Mouse (Mus musculus) erythroblast, embryonic 14.5 days (primary cell): ENCODE results near the gene Slc1a7.

Source experiments
- GATA1 ChIP-seq: IDR thresholded peaks from 2 replicates; pipeline ENCODE4 v1.6.1; 2012; ENCODE audit warnings: low read length, inconsistent platforms, mixed read lengths
- TAL1 ChIP-seq: IDR thresholded peaks from 3 replicates; pipeline ENCODE4 v1.6.1; 2012; ENCODE audit warnings: low read length, inconsistent platforms, mixed read lengths

- TF ChIP-seq TAL1 (no peak), GATA1 (no peak)
These were observed 15.3 kb upstream of the Slc1a7 start for GRCm38 (mm10) chr4:107952845-107953244.
